Mouse (Mus musculus) B cell, adult 67 days (primary cell): Measurements from ENCODE around the gene Rabl2. TPM values are rescaled to one million over a fixed set of nuclear protein-coding genes. Genes with fewer than 3 reads are reported as not detected.

ENCODE experiments used
- total RNA-seq, 2 experiments: library from RNA; stranded (reverse); gene quantifications; 4 replicates each; pipeline ENCODE4 v1.2.4; 2023

Gene Rabl2
- 1 to 10 TPM; 2.6 to 8.5 TPM for total RNA-seq

DNA sequence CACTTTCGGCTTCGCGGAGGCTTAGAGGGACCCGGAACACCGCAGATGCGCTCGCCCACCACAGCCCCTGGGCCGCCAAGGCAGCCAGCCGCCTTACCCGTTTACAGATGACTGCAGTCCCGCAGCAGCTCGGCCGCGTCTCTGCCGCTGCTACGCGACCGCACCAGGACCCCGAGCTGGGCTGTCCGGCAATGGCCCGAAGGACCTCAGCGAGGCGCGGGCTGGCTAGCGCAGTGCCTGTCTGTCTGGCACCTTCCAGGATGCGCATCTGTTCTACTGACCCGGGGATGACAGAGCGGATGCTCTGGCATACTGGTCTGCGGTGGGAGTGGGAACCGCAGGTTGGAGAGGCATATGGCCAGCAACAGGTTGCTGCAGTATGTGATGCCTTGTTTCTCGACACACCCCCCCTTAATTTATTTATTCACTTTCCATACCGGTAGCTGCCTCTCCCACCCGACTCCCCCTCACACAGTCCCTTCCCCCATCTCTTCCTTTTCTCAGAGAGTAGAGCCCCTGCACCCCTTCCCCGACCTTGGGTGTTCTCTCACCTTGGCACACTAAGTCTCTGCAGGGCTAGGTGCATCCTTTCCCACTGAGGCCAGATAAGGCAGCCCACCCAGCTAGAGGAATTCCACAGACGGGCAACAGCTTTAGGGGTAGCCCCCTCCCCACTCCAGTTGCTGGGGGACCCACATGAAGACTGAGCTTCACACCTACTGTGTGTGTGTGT is at the start of gene Rabl2:
Gene Rabl2 (minus strand): TSS at position 201 of the 733 bp plus-strand sequence.

DNA sequence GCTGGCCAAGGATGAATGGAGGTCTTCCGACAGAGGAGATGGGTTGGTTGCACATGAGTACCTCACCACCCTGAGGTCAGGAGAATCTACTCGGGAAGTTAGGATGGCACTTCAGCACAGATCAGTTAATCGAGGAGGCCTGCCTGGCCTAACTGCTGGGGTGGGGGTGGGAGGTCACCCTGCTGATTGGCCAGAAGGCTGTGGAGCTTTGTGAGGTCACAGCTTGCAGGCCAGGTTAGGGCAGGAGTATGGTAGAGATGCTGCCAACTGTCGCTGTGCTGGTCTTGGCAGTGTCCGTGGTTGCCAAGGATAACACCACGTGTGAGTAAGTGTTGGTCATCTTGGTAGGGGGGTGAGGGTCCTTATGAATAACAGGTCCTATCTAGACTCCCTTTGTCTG is 23.6 kb downstream of the Rabl2 start, which contains the start of gene Acr:
Gene Acr (plus strand): TSS at position 213 of the 400 bp plus-strand sequence.

Other genes with a start within 250 kb of the Rabl2 start
- gene Lmf2, start 236.3 kb downstream of the Rabl2 start, total RNA-seq, result 10 to 100 TPM; 50.3 to 51.8 TPM
- gene Ncaph2, start 236.2 kb downstream of the Rabl2 start, total RNA-seq, result 100 to 1,000 TPM; 130 to 147 TPM
- gene Sco2, start 218.1 kb downstream of the Rabl2 start, total RNA-seq, result 10 to 100 TPM; 17.2 to 20.1 TPM
- gene Tymp, start 214.9 kb downstream of the Rabl2 start, total RNA-seq, result 1 to 10 TPM in 1 of 2 experiments, under 1 TPM in 1; 0.59 to 1.4 TPM
- not detected for gene Odf3b, start 212.6 kb downstream of the Rabl2 start, total RNA-seq
- gene Klhdc7b, start 207.0 kb downstream of the Rabl2 start, total RNA-seq, result not detected
- gene Syce3, start 181.4 kb downstream of the Rabl2 start, total RNA-seq, result not detected
- gene Cpt1b, start 166.1 kb downstream of the Rabl2 start, total RNA-seq, result 1 to 10 TPM; 6.8 to 9.8 TPM
- gene C730034F03Rik, start 162.3 kb downstream of the Rabl2 start, total RNA-seq, result 10 to 100 TPM; 12.2 to 15.8 TPM
- not detected for gene Gm44502, start 162.2 kb downstream of the Rabl2 start, total RNA-seq
- 100 to 1,000 TPM; 245 to 328 TPM for gene Chkb, start 162.0 kb downstream of the Rabl2 start, total RNA-seq
- not detected for gene Mapk8ip2, start 138.0 kb downstream of the Rabl2 start, total RNA-seq
- gene Arsa, start 114.5 kb downstream of the Rabl2 start, total RNA-seq, result 10 to 100 TPM; 15.8 to 18.1 TPM
- not detected for gene Shank3, start 92.3 kb downstream of the Rabl2 start, total RNA-seq
- gene Acr, start 23.6 kb downstream of the Rabl2 start, total RNA-seq, result not detected
- not detected for gene Syt10, start 249.9 kb upstream of the Rabl2 start, total RNA-seq